Mouse (Mus musculus) hindbrain, embryonic 11.5 days (tissue): ENCODE results near the gene Cacna2d4. TPM values are rescaled to one million over a fixed set of nuclear protein-coding genes. Genes with fewer than 3 reads are reported as not detected.

Source experiments
- ATAC-seq: fragments of 200-750 bp; cut with Nextera tagmentation; 2 replicates; pipeline ENCODE4 v1.8.0; 2017; ENCODE audit warnings: mild to moderate bottlenecking, moderate TSS enrichment, moderate library complexity; ENCODE audit not compliant: low FRiP score
- DNase-seq: peaks from one replicate; pipeline ENCODE4 v3.0.0-alpha.2; 2015; ENCODE audit warnings: low spot score
- H3K27ac ChIP-seq: fragments of 300-500 bp; sonication (generic); 2 replicates; pipeline ENCODE4 v1.5.1; 2014; ENCODE audit warnings: mild to moderate bottlenecking, low read depth, low read length
- H3K27me3 ChIP-seq: fragments of 300-500 bp; sonication (generic); 2 replicates; pipeline ENCODE4 v1.6.1; 2014; ENCODE audit warnings: mild to moderate bottlenecking, low read length, moderate library complexity, mixed read lengths; ENCODE audit not compliant: control insufficient read depth, insufficient read depth
- H3K36me3 ChIP-seq: fragments of 300-500 bp; sonication (generic); 2 replicates; pipeline ENCODE4 v1.6.1; 2014; ENCODE audit warnings: mild to moderate bottlenecking, low read length, moderate library complexity, mixed read lengths; ENCODE audit not compliant: control insufficient read depth, insufficient read depth
- H3K4me1 ChIP-seq: fragments of 300-500 bp; sonication (generic); replicated peaks from 2 replicates; pipeline ENCODE4 v1.6.1; 2014; ENCODE audit warnings: low read length, mixed read lengths; ENCODE audit not compliant: control insufficient read depth, insufficient read depth
- H3K4me2 ChIP-seq: fragments of 300-500 bp; sonication (generic); replicated peaks from 2 replicates; pipeline ENCODE4 v1.6.1; 2014; ENCODE audit warnings: mild to moderate bottlenecking, low read depth, low read length
- H3K4me3 ChIP-seq: fragments of 300-500 bp; sonication (generic); 2 replicates; pipeline ENCODE4 v1.5.1; 2014; ENCODE audit warnings: low read depth, low read length
- H3K9ac ChIP-seq: fragments of 300-500 bp; sonication (generic); 2 replicates; pipeline ENCODE4 v1.6.1; 2014; ENCODE audit warnings: low read depth, low read length
- H3K9me3 ChIP-seq: fragments of 300-500 bp; sonication (generic); 2 replicates; pipeline ENCODE4 v1.6.1; 2016; ENCODE audit warnings: low read length; ENCODE audit not compliant: control insufficient read depth
- WGBS: fragments of 180-500 bp; shearing (Covaris S2); extraction: QIAGEN DNeasy Blood & Tissue Kit; methylation state at CpG from one replicate; pipeline ENCODE4 v1.1.7; 2014; 5-methylcytosine and 5-hydroxymethylcytosine counted together
- polyA plus RNA-seq: library from polyadenylated mRNA; unstranded; fragments of >200 nt; fragmentation: Nextera tagmentation; extraction: Ambion mirVana; gene quantifications from 2 replicates; pipeline ENCODE4 v1.2.1, GENCODE M21; 2014

Cacna2d4 gene
- polyA plus RNA-seq, 1 experiment from 2014 or later, result 0.05 TPM

- no peaks in the 10 kb centered on the region for H3K4me1 ChIP-seq
- WGBS, result 78% methylated on average over 5 of the region's 5 CpGs
- H3K4me3 ChIP-seq, result no peak overlapping the region
- H3K27ac ChIP-seq, result no peak overlapping the region
- H3K27me3 ChIP-seq, result no peaks in the 10 kb centered on the region
- H3K36me3 ChIP-seq, result no peaks in the 10 kb centered on the region
- no peak overlapping the region for H3K9ac ChIP-seq
- H3K9me3 ChIP-seq, result no peaks in the 10 kb centered on the region
- ATAC-seq, result no peak
- no peak for DNase-seq
- no peak overlapping the region for H3K4me2 ChIP-seq
These were observed 159.9 kb downstream of the Cacna2d4 start for GRCm38 (mm10) chr6:119396309-119396634.

GRCm38 (mm10) chr6:119399371-119399770 lies 163.0 kb downstream of the Cacna2d4 start:
- H3K9ac ChIP-seq, result no peak overlapping the region
- H3K4me3 ChIP-seq, result no peak overlapping the region
- no peak overlapping the region for H3K27ac ChIP-seq
- no peaks in the 10 kb centered on the region for H3K27me3 ChIP-seq
- ATAC-seq (no peak), DNase-seq (no peak)
- no peak overlapping the region for H3K4me2 ChIP-seq
- H3K4me1 ChIP-seq, result no peaks in the 10 kb centered on the region
- H3K36me3 ChIP-seq, result no peaks in the 10 kb centered on the region
- 92% methylated on average over 3 of the region's 3 CpGs for WGBS
- no peaks in the 10 kb centered on the region for H3K9me3 ChIP-seq

- no peaks in the 10 kb centered on the region for H3K9me3 ChIP-seq
- H3K27me3 ChIP-seq, result no peaks in the 10 kb centered on the region
- no peak overlapping the region for H3K4me3 ChIP-seq
- H3K4me2 ChIP-seq, result no peak overlapping the region
- no peaks in the 10 kb centered on the region for H3K4me1 ChIP-seq
- 92% methylated on average over 3 of the region's 3 CpGs for WGBS
- H3K9ac ChIP-seq, result no peak overlapping the region
- ATAC-seq, result no peak
- H3K27ac ChIP-seq, result no peak overlapping the region
- DNase-seq, result no peak
- no peaks in the 10 kb centered on the region for H3K36me3 ChIP-seq
These were observed 164.3 kb downstream of the Cacna2d4 start for GRCm38 (mm10) chr6:119400649-119401048.

GRCm38 (mm10) chr6:119401545-119402304 lies 165.4 kb downstream of the Cacna2d4 start:
- H3K4me3 ChIP-seq, result no peak overlapping the region
- H3K9ac ChIP-seq, result no peak overlapping the region
- no peaks in the 10 kb centered on the region for H3K27me3 ChIP-seq
- H3K4me2 ChIP-seq, result no peak overlapping the region
- no peaks in the 10 kb centered on the region for H3K4me1 ChIP-seq
- no peak overlapping the region for H3K27ac ChIP-seq
- 93% methylated on average over 8 of the region's 8 CpGs for WGBS
- H3K36me3 ChIP-seq, result no peaks in the 10 kb centered on the region
- no peaks in the 10 kb centered on the region for H3K9me3 ChIP-seq
- DNase-seq (no peak), ATAC-seq (no peak)

Other genes with a start within 250 kb of the Cacna2d4 start
- 10.8 and 10.9 TPM in 2 replicates for gene Dcp1b, start 61.3 kb upstream of the Cacna2d4 start, polyA plus RNA-seq
- gene Cacna1c, start 40.1 kb upstream of the Cacna2d4 start, polyA plus RNA-seq, result 3.6 and 4.0 TPM in 2 replicates
- gene Lrtm2, start 94.2 kb downstream of the Cacna2d4 start, polyA plus RNA-seq, result 0.14 TPM in 1 of 2 replicates, not detected in the other
- gene Adipor2, start 181.2 kb downstream of the Cacna2d4 start, polyA plus RNA-seq, result 19.3 and 34.5 TPM in 2 replicates
- gene Fbxl14, start 243.1 kb downstream of the Cacna2d4 start, polyA plus RNA-seq, result 5.8 and 7.0 TPM in 2 replicates